Mouse (Mus musculus) CD4-positive naive resting alpha-beta T cell, adult 76 days (primary cell): ENCODE data around the gene Rtl3. TPM values are rescaled to one million over a fixed set of nuclear protein-coding genes. Genes with fewer than 3 reads are reported as not detected.

Experiments
- total RNA-seq: library from RNA; stranded (reverse); gene quantifications from one replicate; pipeline ENCODE4 v1.2.4, GENCODE M21; 2023

The Rtl3 gene
- not detected for total RNA-seq

GRCm38 (mm10) chrX:106840409-106840808 lies at the start of gene Rtl3:
Gene Rtl3, minus strand, starts transcription at chrX:106840644.

Other genes with a start within 250 kb of the Rtl3 start
- not detected for gene Cysltr1, start 237.0 kb downstream of the Rtl3 start, total RNA-seq
- not detected for gene Lpar4, start 80.0 kb upstream of the Rtl3 start, total RNA-seq
- gene P2ry10, start 247.8 kb upstream of the Rtl3 start, total RNA-seq: 325 TPM